Mouse (Mus musculus): Measurements from ENCODE around the gene Mbd3.
"Not testable (repeated sequence)": the region's sequence is repeated elsewhere in the genome, so short reads cannot be mapped to it uniquely, and the experiment has no call there.

The Mbd3 gene

GRCm38 (mm10) chr10:80367954-80368353 is 31.4 kb downstream of the Mbd3 start:
- DNase-seq, result no peak

- DNase-seq, result no peak
Observed at GRCm38 (mm10) chr10:80365736-80366135, 33.6 kb downstream of the Mbd3 start.

- DNase-seq, result no peak
Observed at GRCm38 (mm10) chr10:80363734-80364133, 35.6 kb downstream of the Mbd3 start.

- peak; percentile 78 for DNase-seq
Observed at GRCm38 (mm10) chr10:80357994-80358639, 41.2 kb downstream of the Mbd3 start.

GRCm38 (mm10) chr10:80357336-80357735 is 42.0 kb downstream of the Mbd3 start:
- DNase-seq, result no peak

GRCm38 (mm10) chr10:80356737-80357136 is 42.6 kb downstream of the Mbd3 start:
- DNase-seq, result no peak

GRCm38 (mm10) chr10:80356001-80356682 is 43.2 kb downstream of the Mbd3 start, which contains the start of gene Plk5:
Plk5 (plus strand) TSS chr10:80356459.
- peak; percentile 71 for DNase-seq

GRCm38 (mm10) chr10:80355431-80355830 is 43.9 kb downstream of the Mbd3 start:
- DNase-seq, result peak; percentile 77

- DNase-seq, result no peak
Observed at GRCm38 (mm10) chr10:80352727-80353126, 46.6 kb downstream of the Mbd3 start.

GRCm38 (mm10) chr10:80351896-80352295 is 47.5 kb downstream of the Mbd3 start:
- DNase-seq, result no peak

- DNase-seq, result peak; percentile 84
Observed at GRCm38 (mm10) chr10:80350292-80350691, 49.1 kb downstream of the Mbd3 start.

- DNase-seq, result no peak
Observed at GRCm38 (mm10) chr10:80348981-80349380, 50.4 kb downstream of the Mbd3 start.

GRCm38 (mm10) chr10:80348244-80348781 is 51.0 kb downstream of the Mbd3 start, which contains the start of gene Adamtsl5:
Adamtsl5 (minus strand) TSS chr10:80348412.
- no peak for DNase-seq

- DNase-seq, result no peak
Observed at GRCm38 (mm10) chr10:80347514-80347967, 51.8 kb downstream of the Mbd3 start.

GRCm38 (mm10) chr10:80345929-80346328 is 53.4 kb downstream of the Mbd3 start:
- not testable (repeated sequence) for DNase-seq

GRCm38 (mm10) chr10:80345122-80345521 is 54.2 kb downstream of the Mbd3 start:
- no peak for DNase-seq

- DNase-seq, result no peak
Observed at GRCm38 (mm10) chr10:80344131-80344661, 55.2 kb downstream of the Mbd3 start.

- DNase-seq, result no peak
Observed at GRCm38 (mm10) chr10:80343425-80343895, 55.9 kb downstream of the Mbd3 start.

- no peak for DNase-seq
Observed at GRCm38 (mm10) chr10:80342749-80343424, 56.5 kb downstream of the Mbd3 start.

Measured in cerebellum, adult 11 months (tissue).